Comparison of ENCODE assay signal across 10 mouse cellular contexts in genomic region chr1:36090011-36090721, GRCm38 (mm10). TPM values are rescaled to one million over a fixed set of nuclear protein-coding genes. Genes with fewer than 3 reads are reported as not detected.
DNase-seq lines count a peak whose midpoint lies in the region; ATAC-seq and TF ChIP-seq lines count a peak whose summit lies in the region.
"Had no signal": no experiment of that assay in that cellular context is flagged by ENCODE, and none has a peak within 500 bp of the region (broad histone marks: within the 10 kb centered on the region; RNA-seq: fewer than 3 reads in every experiment).

No protein-coding gene starts in this region.

- no peak for ATAC-seq in forebrain, embryonic 11.5 days (replicated peaks; ENCODE audit: low FRiP score)
- peak; percentile 30; the same call in 1 of the 2 replicates for ATAC-seq in hindbrain, postnatal 0 days

- no peak for TF ChIP-seq CTCF in hindbrain, postnatal 0 days (IDR thresholded peaks at IDR 0.05; ENCODE audit: low read depth)

- H3K9ac ChIP-seq in forebrain, embryonic 11.5 days (ENCODE audit: low read length) = no peak overlapping the region
- no peak overlapping the region for H3K9ac ChIP-seq in hindbrain, postnatal 0 days (replicated peaks; ENCODE audit: low read length)
- H3K9ac ChIP-seq: hindbrain, embryonic 15.5 days had no signal

- H3K27me3 ChIP-seq in forebrain, embryonic 10.5 days (ENCODE audit: poor library complexity, severe bottlenecking) = no peaks in the 10 kb centered on the region
- no peaks in the 10 kb centered on the region for H3K27me3 ChIP-seq in forebrain, embryonic 11.5 days (ENCODE audit: control insufficient read depth, insufficient read depth, low read length)
- H3K27me3 ChIP-seq in hindbrain, postnatal 0 days (ENCODE audit: insufficient read depth, low read length) = no peaks in the 10 kb centered on the region
- H3K27me3 ChIP-seq: hindbrain, embryonic 15.5 days; megakaryocyte, embryonic 14.5 days had no signal

- H3K9me3 ChIP-seq in forebrain, embryonic 10.5 days = no peaks in the 10 kb centered on the region; the same call in 1 of the 2 replicates
- H3K9me3 ChIP-seq in forebrain, embryonic 11.5 days (ENCODE audit: control insufficient read depth, low read length) = no peaks in the 10 kb centered on the region
- no peaks in the 10 kb centered on the region for H3K9me3 ChIP-seq in hindbrain, postnatal 0 days (ENCODE audit: low read length)
- H3K9me3 ChIP-seq: hindbrain, embryonic 15.5 days had no signal

- H3K4me1 ChIP-seq in forebrain, embryonic 10.5 days = peaks cover 42% of the 10 kb centered on the region
- peaks cover 8% of the 10 kb centered on the region; the same call in 1 of the 2 replicates for H3K4me1 ChIP-seq in forebrain, embryonic 11.5 days (replicated peaks; ENCODE audit: control insufficient read depth, insufficient read depth, low read length)
- H3K4me1 ChIP-seq in hindbrain, postnatal 0 days (ENCODE audit: insufficient read depth, low read length) = peaks cover 11% of the 10 kb centered on the region

- H3K27ac ChIP-seq in forebrain, embryonic 10.5 days = peak overlapping the region; percentile 67
- H3K27ac ChIP-seq in forebrain, embryonic 11.5 days (ENCODE audit: low read depth, low read length) = no peak overlapping the region
- no peak overlapping the region for H3K27ac ChIP-seq in hindbrain, postnatal 0 days
- H3K27ac ChIP-seq: hindbrain, embryonic 15.5 days had no signal

- H3K4me3 ChIP-seq in forebrain, embryonic 10.5 days = no peak overlapping the region
- no peak overlapping the region for H3K4me3 ChIP-seq in forebrain, embryonic 11.5 days (ENCODE audit: low read depth, low read length)
- no peak overlapping the region for H3K4me3 ChIP-seq in hindbrain, postnatal 0 days (ENCODE audit: low read length)
- H3K4me3 ChIP-seq: hindbrain, embryonic 15.5 days had no signal

- 65% methylated on average over 6 of the region's 6 CpGs for WGBS in forebrain, embryonic 10.5 days
- 71% methylated on average over 6 of the region's 6 CpGs for WGBS in forebrain, embryonic 11.5 days
- 35% methylated on average over 6 of the region's 6 CpGs for WGBS in hindbrain, postnatal 0 days

- H3K36me3 ChIP-seq in forebrain, embryonic 10.5 days (replicated peaks) = peaks cover 82% of the 10 kb centered on the region
- no peaks in the 10 kb centered on the region; the same call in 1 of the 2 replicates for H3K36me3 ChIP-seq in forebrain, embryonic 11.5 days (ENCODE audit: control insufficient read depth, insufficient read depth, low read length)
- peaks cover 5% of the 10 kb centered on the region; the same call in 1 of the 2 replicates for H3K36me3 ChIP-seq in hindbrain, postnatal 0 days (ENCODE audit: insufficient read depth, low read length)

- DNase-seq in forebrain, embryonic 10.5 days (ENCODE audit: extremely low spot score, low spot score) = no peak
- DNase-seq in forebrain, embryonic 11.5 days (ENCODE audit: low spot score) = no peak
- peak; percentile 68 for DNase-seq in ovary, adult 18-20 months (ENCODE audit: low spot score)
- DNase-seq in ovary, postnatal 10 days (ENCODE audit: low spot score) = no peak
- peak; percentile 33 for DNase-seq in hindbrain, postnatal 0 days (ENCODE audit: low spot score)
- peak; percentile 54 to 57 for DNase-seq in spleen, postnatal 10 days (ENCODE audit: low spot score in 2 of 2)
- DNase-seq in frontal cortex, adult 2 months (ENCODE audit: extremely low spot score in 1 of 2, low spot score in 1 of 2) = no peak
- no peak for DNase-seq in frontal cortex, postnatal 25 days (ENCODE audit: low spot score in 2 of 2)

- no peak overlapping the region for H3K4me2 ChIP-seq in forebrain, embryonic 11.5 days (ENCODE audit: low read depth, low read length, severe bottlenecking)
- no peak overlapping the region for H3K4me2 ChIP-seq in hindbrain, postnatal 0 days (ENCODE audit: low read depth, low read length)
- H3K4me2 ChIP-seq: hindbrain, embryonic 15.5 days had no signal

RNA-seq across cellular contexts. Expression of gene Hs6st1, which starts 22.0 kb away (rescaled TPM):
- 4.2 TPM in 2 replicates for polyA plus RNA-seq in forebrain, embryonic 10.5 days (2016; fragmentation: Nextera tagmentation; extraction: Ambion mirVana)
- polyA plus RNA-seq in forebrain, embryonic 11.5 days (2014; fragmentation: Nextera tagmentation; extraction: Ambion mirVana) = 14.9 and 17.3 TPM in 2 replicates
- 107 and 112 TPM in 2 replicates for total RNA-seq in hindbrain, postnatal 0 days (2014; rRNA removed)
- 16.9 and 19.0 TPM in 2 replicates for polyA plus RNA-seq in hindbrain, postnatal 0 days (2015; fragmentation: Nextera tagmentation; extraction: Ambion mirVana)
- 44.8 and 44.9 TPM in 2 replicates for polyA plus RNA-seq in frontal cortex, adult 2 months (2012; rRNA removed)

Comparison
In these comparisons a context has a peak if more than half of its experiments do, and no peak if none do; other contexts are left out.
1. DNase-seq: peak in ovary, adult 18-20 months (single experiment), hindbrain, postnatal 0 days (single experiment) and spleen, postnatal 10 days (2 of 2); none in forebrain, embryonic 10.5 days (single experiment), forebrain, embryonic 11.5 days (single experiment), ovary, postnatal 10 days (single experiment), frontal cortex, adult 2 months (0 of 2) and frontal cortex, postnatal 25 days (0 of 2).